Mouse (Mus musculus): ENCODE data around the gene Vwa5b2. TPM values are rescaled to one million over a fixed set of nuclear protein-coding genes. Genes with fewer than 3 reads are reported as not detected.

Gene Vwa5b2
- polyA plus RNA-seq, 1 experiment from 2014 or later, result 1.3 TPM

DNA sequence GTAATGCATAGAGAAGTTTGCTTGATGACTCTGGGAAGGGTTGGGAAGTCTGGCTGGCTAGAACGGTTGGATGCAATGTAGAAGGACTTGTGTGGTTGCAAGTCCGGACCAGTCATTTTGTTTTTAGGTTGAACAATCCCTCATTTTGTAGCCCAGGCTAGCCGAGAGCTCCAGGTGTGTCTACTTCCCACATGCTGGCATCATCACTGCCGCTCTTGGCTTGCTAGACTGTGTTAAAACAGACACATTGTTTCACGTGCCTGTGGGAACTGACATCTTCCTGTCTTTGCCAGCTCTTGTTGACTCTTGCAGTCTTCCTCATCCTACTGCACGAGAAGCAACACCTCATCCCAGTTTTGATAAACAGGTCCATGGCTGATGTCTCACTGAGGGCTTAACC is 34.3 kb upstream of the Vwa5b2 start:
- Histone ChIP-seq H3K4me3 (ENCODE audit: low read depth, low read length) (no peak overlapping the region), H3K36me3 (ENCODE audit: control insufficient read depth, insufficient read depth, low read length) (peaks cover 79% of the 10 kb centered on the region), H3K4me1 (ENCODE audit: control insufficient read depth, insufficient read depth, low read length) (no peaks in the 10 kb centered on the region), H3K27ac (ENCODE audit: low read depth, low read length) (no peak overlapping the region), H3K4me2 (ENCODE audit: low read length) (no peak overlapping the region), H3K9ac (ENCODE audit: low read length) (no peak overlapping the region), H3K9me3 (replicated peaks; ENCODE audit: control insufficient read depth, low read length) (no peaks in the 10 kb centered on the region), H3K27me3 (replicated peaks; ENCODE audit: control insufficient read depth, insufficient read depth, low read length) (no peaks in the 10 kb centered on the region)
- WGBS, result 96% methylated on average over 6 of the region's 6 CpGs
- ATAC-seq, result no peak
- DNase-seq (ENCODE audit: low spot score), result no peak

- 90% methylated on average over 7 of the region's 7 CpGs for WGBS
- Histone ChIP-seq H3K27me3 (replicated peaks; ENCODE audit: control insufficient read depth, insufficient read depth, low read length) (no peaks in the 10 kb centered on the region), H3K27ac (ENCODE audit: low read depth, low read length) (no peak overlapping the region), H3K4me2 (ENCODE audit: low read length) (no peak overlapping the region), H3K4me3 (ENCODE audit: low read depth, low read length) (no peak overlapping the region), H3K4me1 (ENCODE audit: control insufficient read depth, insufficient read depth, low read length) (no peaks in the 10 kb centered on the region), H3K9me3 (replicated peaks; ENCODE audit: control insufficient read depth, low read length) (no peaks in the 10 kb centered on the region), H3K36me3 (ENCODE audit: control insufficient read depth, insufficient read depth, low read length) (peaks cover 82% of the 10 kb centered on the region), H3K9ac (ENCODE audit: low read length) (no peak overlapping the region)
- no peak for ATAC-seq
- DNase-seq (ENCODE audit: low spot score), result no peak
These were observed 31.9 kb upstream of the Vwa5b2 start for GRCm38 (mm10) chr16:20557381-20557780.

- Histone ChIP-seq H3K27ac (ENCODE audit: low read depth, low read length) (no peak overlapping the region), H3K4me1 (ENCODE audit: control insufficient read depth, insufficient read depth, low read length) (no peaks in the 10 kb centered on the region), H3K4me2 (ENCODE audit: low read length) (no peak overlapping the region), H3K27me3 (replicated peaks; ENCODE audit: control insufficient read depth, insufficient read depth, low read length) (no peaks in the 10 kb centered on the region), H3K36me3 (ENCODE audit: control insufficient read depth, insufficient read depth, low read length) (peaks cover 32% of the 10 kb centered on the region), H3K9ac (ENCODE audit: low read length) (no peak overlapping the region), H3K9me3 (replicated peaks; ENCODE audit: control insufficient read depth, low read length) (no peaks in the 10 kb centered on the region), H3K4me3 (ENCODE audit: low read depth, low read length) (no peak overlapping the region)
- no peak for ATAC-seq
- no peak for DNase-seq (ENCODE audit: low spot score)
- WGBS, result 59% methylated on average over 1 of the region's 1 CpGs
These were observed 24.2 kb upstream of the Vwa5b2 start for GRCm38 (mm10) chr16:20565075-20565474.

DNA sequence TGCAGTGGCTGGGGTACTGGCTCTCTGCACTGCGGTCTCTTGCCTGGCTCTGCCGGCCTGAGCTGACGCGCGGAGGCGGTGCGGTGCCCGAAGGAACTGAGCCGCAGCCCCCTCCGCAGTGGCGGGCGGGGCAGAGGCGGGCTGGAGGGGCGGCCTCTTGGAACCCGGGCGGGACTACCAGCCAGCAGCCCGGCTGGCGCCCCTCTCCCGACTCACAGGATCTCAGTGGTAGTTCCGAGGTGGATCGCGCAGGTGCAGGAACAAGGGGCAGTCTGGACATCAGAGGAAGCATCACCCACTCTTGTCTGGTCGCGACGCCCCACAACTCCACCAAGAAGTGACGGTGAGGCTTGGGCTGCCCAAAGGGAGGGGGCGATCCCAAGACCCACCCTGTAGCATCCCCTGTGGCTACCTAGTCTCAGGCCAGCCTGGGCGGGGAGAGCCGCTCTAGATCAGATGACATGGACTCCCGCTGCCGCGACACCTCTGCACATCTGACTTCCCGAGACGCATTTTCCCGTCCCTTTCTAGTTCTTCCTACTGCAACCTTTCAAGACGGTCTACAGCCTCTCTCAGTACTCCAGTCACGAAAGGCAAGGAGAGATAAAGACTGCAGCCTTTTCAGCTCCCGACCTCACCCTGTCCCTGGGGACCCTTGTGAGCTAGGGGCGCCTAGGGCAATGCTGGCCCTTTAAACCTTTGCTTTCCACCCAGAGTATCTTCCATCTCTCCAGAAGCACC is 838 bp downstream of the Vwa5b2 start:
- DNase-seq (ENCODE audit: low spot score) (peak; percentile 62), ATAC-seq (peak; percentile 82)
- H3K27me3 ChIP-seq (replicated peaks; ENCODE audit: control insufficient read depth, insufficient read depth, low read length), result peaks cover 43% of the 10 kb centered on the region
- peak overlapping the region; percentile 48 for H3K4me3 ChIP-seq (ENCODE audit: low read depth, low read length)
- H3K9ac ChIP-seq (ENCODE audit: low read length), result peak overlapping the region; percentile 60
- WGBS, result under 1% methylated on average over 38 of the region's 39 CpGs
- no peak overlapping the region for H3K27ac ChIP-seq (ENCODE audit: low read depth, low read length)
- H3K9me3 ChIP-seq (replicated peaks; ENCODE audit: control insufficient read depth, low read length), result no peaks in the 10 kb centered on the region
- H3K4me2 ChIP-seq (ENCODE audit: low read length), result peak overlapping the region; percentile 93
- H3K36me3 ChIP-seq (ENCODE audit: control insufficient read depth, insufficient read depth, low read length), result no peaks in the 10 kb centered on the region
- peaks cover 3% of the 10 kb centered on the region; the same call in 1 of the 2 replicates for H3K4me1 ChIP-seq (ENCODE audit: control insufficient read depth, insufficient read depth, low read length)

DNA sequence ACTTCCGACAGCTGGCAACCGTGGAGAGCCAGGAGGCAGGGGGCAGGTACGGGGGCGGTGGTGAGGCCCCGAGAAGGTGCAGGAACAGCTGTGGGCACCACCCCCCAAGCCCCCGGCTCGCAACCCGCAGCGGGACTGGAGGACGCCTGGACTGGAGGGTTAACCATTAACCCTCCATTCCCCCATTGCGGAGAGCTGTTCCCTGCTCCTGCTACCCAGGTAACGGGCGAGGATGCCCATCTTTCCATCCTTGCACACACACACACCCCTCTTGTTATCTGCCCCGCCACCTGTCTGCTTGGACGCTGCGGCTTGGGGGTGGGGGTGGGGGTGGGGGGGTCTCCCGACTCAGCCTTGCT is 1.4 kb downstream of the Vwa5b2 start:
- H3K9ac ChIP-seq (ENCODE audit: low read length), result peak overlapping the region; percentile 60
- H3K27ac ChIP-seq (ENCODE audit: low read depth, low read length), result no peak overlapping the region
- no peaks in the 10 kb centered on the region for H3K36me3 ChIP-seq (ENCODE audit: control insufficient read depth, insufficient read depth, low read length)
- no peaks in the 10 kb centered on the region for H3K9me3 ChIP-seq (replicated peaks; ENCODE audit: control insufficient read depth, low read length)
- H3K4me2 ChIP-seq (ENCODE audit: low read length), result peak overlapping the region; percentile 93
- DNase-seq (ENCODE audit: low spot score) (no peak), ATAC-seq (no peak)
- H3K4me1 ChIP-seq (ENCODE audit: control insufficient read depth, insufficient read depth, low read length), result peaks cover 3% of the 10 kb centered on the region; the same call in 1 of the 2 replicates
- 2% methylated on average over 14 of the region's 17 CpGs for WGBS
- peaks cover 43% of the 10 kb centered on the region for H3K27me3 ChIP-seq (replicated peaks; ENCODE audit: control insufficient read depth, insufficient read depth, low read length)
- peak overlapping the region; percentile 48 for H3K4me3 ChIP-seq (ENCODE audit: low read depth, low read length)

GRCm38 (mm10) chr16:20591076-20591705 is 1.9 kb downstream of the Vwa5b2 start:
- DNase-seq (ENCODE audit: low spot score) (no peak), ATAC-seq (no peak)
- Histone ChIP-seq H3K4me3 (ENCODE audit: low read depth, low read length) (peak overlapping the region; percentile 48; the same call in 1 of the 2 replicates), H3K4me1 (ENCODE audit: control insufficient read depth, insufficient read depth, low read length) (peaks cover 3% of the 10 kb centered on the region; the same call in 1 of the 2 replicates), H3K4me2 (ENCODE audit: low read length) (peak overlapping the region; percentile 93), H3K27ac (ENCODE audit: low read depth, low read length) (no peak overlapping the region), H3K36me3 (ENCODE audit: control insufficient read depth, insufficient read depth, low read length) (no peaks in the 10 kb centered on the region), H3K9me3 (replicated peaks; ENCODE audit: control insufficient read depth, low read length) (no peaks in the 10 kb centered on the region), H3K27me3 (replicated peaks; ENCODE audit: control insufficient read depth, insufficient read depth, low read length) (peaks cover 43% of the 10 kb centered on the region), H3K9ac (ENCODE audit: low read length) (no peak overlapping the region)
- WGBS, result 6% methylated on average over 36 of the region's 48 CpGs

DNA sequence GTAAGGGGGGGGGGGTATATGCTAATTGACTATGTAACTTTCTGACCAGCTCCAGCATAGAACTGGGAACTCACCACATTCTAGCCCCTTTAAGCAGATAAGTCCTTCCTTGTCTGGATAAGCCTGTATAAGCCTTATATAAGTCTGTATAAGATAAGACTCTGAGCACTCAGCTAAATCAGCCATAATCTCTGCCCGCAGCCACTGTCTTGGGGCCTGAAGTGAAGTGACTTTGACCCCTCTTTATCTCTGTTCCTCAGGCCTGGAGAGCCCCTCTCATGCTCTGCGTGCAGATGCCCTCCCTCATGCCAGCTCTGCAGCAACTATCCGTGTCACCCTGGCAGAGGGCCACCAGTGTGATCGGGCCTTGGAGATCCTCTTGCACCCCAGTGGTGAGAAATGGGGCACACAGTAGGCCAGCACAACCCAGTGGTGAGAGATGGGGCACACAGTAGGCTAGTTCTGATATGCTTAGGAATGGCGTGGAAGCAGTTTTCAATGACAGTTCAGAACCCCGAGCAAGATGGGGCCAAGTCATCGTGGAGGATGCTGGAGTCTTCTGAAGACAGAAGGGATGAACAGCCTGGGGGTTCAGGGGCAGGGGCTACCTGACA is 5.9 kb downstream of the Vwa5b2 start:
- 85% methylated on average over 7 of the region's 7 CpGs for WGBS
- Histone ChIP-seq H3K4me1 (ENCODE audit: control insufficient read depth, insufficient read depth, low read length) (peaks cover 2% of the 10 kb centered on the region; the same call in 1 of the 2 replicates), H3K27me3 (replicated peaks; ENCODE audit: control insufficient read depth, insufficient read depth, low read length) (peaks cover 23% of the 10 kb centered on the region), H3K4me2 (ENCODE audit: low read length) (no peak overlapping the region), H3K36me3 (ENCODE audit: control insufficient read depth, insufficient read depth, low read length) (no peaks in the 10 kb centered on the region), H3K4me3 (ENCODE audit: low read depth, low read length) (no peak overlapping the region), H3K9me3 (replicated peaks; ENCODE audit: control insufficient read depth, low read length) (no peaks in the 10 kb centered on the region), H3K9ac (ENCODE audit: low read length) (no peak overlapping the region), H3K27ac (ENCODE audit: low read depth, low read length) (no peak overlapping the region)
- DNase-seq (ENCODE audit: low spot score), result no peak
- no peak for ATAC-seq

GRCm38 (mm10) chr16:20595737-20596136 is 6.5 kb downstream of the Vwa5b2 start:
- Histone ChIP-seq H3K9ac (ENCODE audit: low read length) (no peak overlapping the region), H3K36me3 (ENCODE audit: control insufficient read depth, insufficient read depth, low read length) (no peaks in the 10 kb centered on the region), H3K9me3 (replicated peaks; ENCODE audit: control insufficient read depth, low read length) (no peaks in the 10 kb centered on the region), H3K4me3 (ENCODE audit: low read depth, low read length) (no peak overlapping the region), H3K27me3 (replicated peaks; ENCODE audit: control insufficient read depth, insufficient read depth, low read length) (peaks cover 17% of the 10 kb centered on the region), H3K27ac (ENCODE audit: low read depth, low read length) (no peak overlapping the region), H3K4me1 (ENCODE audit: control insufficient read depth, insufficient read depth, low read length) (no peaks in the 10 kb centered on the region), H3K4me2 (ENCODE audit: low read length) (no peak overlapping the region)
- 86% methylated on average over 4 of the region's 4 CpGs for WGBS
- no peak for DNase-seq (ENCODE audit: low spot score)
- no peak for ATAC-seq
